Mouse (Mus musculus): ENCODE measurements at regions not wholly inside any gene's neighbourhood (a gene's known extent, or its start where the extent isn't known, plus 50 kb on each side); places are given as distances from the start of the nearest gene placed in this dataset.

DNA sequence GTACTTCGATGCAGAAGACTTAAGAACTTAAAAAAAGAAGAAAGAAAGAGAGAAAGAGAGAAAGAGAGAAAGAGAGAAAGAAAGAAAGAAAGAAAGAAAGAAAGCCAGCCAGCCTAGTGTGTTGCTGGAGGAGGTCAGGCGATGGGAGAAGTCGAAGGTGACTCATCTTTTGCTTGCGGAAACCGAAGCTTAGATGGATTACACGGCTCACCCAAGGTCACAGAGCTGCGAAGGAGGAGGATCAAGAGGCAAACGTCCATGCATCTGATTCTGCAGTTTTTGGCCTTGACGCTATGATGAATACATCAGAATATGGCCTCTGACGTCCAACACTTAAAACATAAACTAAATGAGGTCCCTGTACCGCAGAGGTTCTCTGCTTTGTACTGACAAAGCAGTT lies 192.4 kb upstream of the Tmem45b start:
- no peak for ATAC-seq (ENCODE audit: low FRiP score)

DNA sequence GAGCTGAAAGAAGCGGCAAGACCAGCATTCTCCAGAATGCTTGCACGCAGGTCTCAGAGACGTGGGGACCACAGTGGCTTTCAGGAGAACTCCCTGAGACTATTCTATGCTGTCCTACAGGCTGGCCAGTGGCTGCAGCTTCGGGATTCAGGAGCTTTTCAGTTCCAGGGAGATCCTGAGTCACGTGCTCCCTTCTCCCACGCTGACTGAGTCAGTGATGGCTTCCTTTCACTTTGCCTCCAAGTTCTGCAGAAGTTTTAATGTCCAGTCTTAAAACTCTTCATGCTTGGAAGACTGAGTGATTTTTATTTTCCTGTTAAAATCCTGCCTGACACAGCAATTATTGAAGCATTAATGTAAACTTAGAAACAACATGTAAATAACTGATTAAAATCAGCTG lies 190.5 kb upstream of the Tmem45b start:
- Histone ChIP-seq H3K4me3 (replicated peaks; ENCODE audit: low read length) (no peak overlapping the region), H3K9ac (no peak overlapping the region), H3K36me3 (replicated peaks; ENCODE audit: control insufficient read depth, insufficient read depth) (no peaks in the 10 kb centered on the region), H3K9me3 (ENCODE audit: control insufficient read depth, low read length) (no peaks in the 10 kb centered on the region), H3K4me1 (replicated peaks; ENCODE audit: control insufficient read depth, insufficient read depth, low read length) (no peaks in the 10 kb centered on the region), H3K27ac (no peak overlapping the region), H3K4me2 (replicated peaks) (no peak overlapping the region), H3K27me3 (ENCODE audit: control insufficient read depth, insufficient read depth, low read length) (no peaks in the 10 kb centered on the region)
- no peak for ATAC-seq (ENCODE audit: low FRiP score)
- no peak for DNase-seq (ENCODE audit: low spot score)
- 88% methylated on average over 6 of the region's 6 CpGs for WGBS

More for the DNA sequence above, 192.4 kb upstream of the Tmem45b start:
- no peaks in the 10 kb centered on the region for H3K27me3 ChIP-seq (ENCODE audit: control insufficient read depth, insufficient read depth, low read length)
- no peak overlapping the region for H3K27ac ChIP-seq
- H3K36me3 ChIP-seq (replicated peaks; ENCODE audit: control insufficient read depth, insufficient read depth), result no peaks in the 10 kb centered on the region
- 87% methylated on average over 11 of the region's 11 CpGs for WGBS
- no peak overlapping the region for H3K4me3 ChIP-seq (replicated peaks; ENCODE audit: low read length)
- DNase-seq (ENCODE audit: low spot score), result no peak
- no peaks in the 10 kb centered on the region for H3K4me1 ChIP-seq (replicated peaks; ENCODE audit: control insufficient read depth, insufficient read depth, low read length)
- H3K4me2 ChIP-seq (replicated peaks), result no peak overlapping the region
- H3K9me3 ChIP-seq (ENCODE audit: control insufficient read depth, low read length), result no peaks in the 10 kb centered on the region
- H3K9ac ChIP-seq, result no peak overlapping the region

- Histone ChIP-seq H3K4me2 (replicated peaks) (no peak overlapping the region), H3K36me3 (replicated peaks; ENCODE audit: control insufficient read depth, insufficient read depth) (no peaks in the 10 kb centered on the region), H3K4me1 (replicated peaks; ENCODE audit: control insufficient read depth, insufficient read depth, low read length) (no peaks in the 10 kb centered on the region), H3K27ac (no peak overlapping the region), H3K4me3 (replicated peaks; ENCODE audit: low read length) (no peak overlapping the region), H3K27me3 (ENCODE audit: control insufficient read depth, insufficient read depth, low read length) (no peaks in the 10 kb centered on the region), H3K9ac (no peak overlapping the region), H3K9me3 (ENCODE audit: control insufficient read depth, low read length) (no peaks in the 10 kb centered on the region)
- ATAC-seq (ENCODE audit: low FRiP score), result no peak
- no peak for DNase-seq (ENCODE audit: low spot score)
- 91% methylated on average over 7 of the region's 7 CpGs for WGBS
Measured at GRCm38 (mm10) chr9:31654213-31654612, 190.0 kb upstream of the Tmem45b start.

DNA sequence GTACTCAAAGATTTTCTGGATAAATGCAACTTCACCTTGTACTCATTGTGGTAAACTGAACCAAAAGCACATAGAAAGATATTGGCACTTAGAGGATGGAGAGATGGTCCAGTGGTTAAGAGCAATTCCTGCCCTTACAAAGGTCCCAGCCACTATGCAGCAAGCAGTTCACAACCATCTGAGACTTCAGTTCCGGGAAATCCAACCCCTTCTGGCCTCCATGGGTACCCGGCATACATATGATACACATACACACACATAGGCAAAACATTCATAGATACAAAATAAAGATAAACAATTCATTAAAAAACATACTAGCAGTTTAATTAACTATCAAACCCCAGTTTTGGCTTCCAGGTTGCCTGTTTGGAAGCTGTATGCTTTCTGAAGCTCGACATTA lies 189.5 kb upstream of the Tmem45b start:
- 94% methylated on average over 3 of the region's 3 CpGs for WGBS
- Histone ChIP-seq H3K27me3 (ENCODE audit: control insufficient read depth, insufficient read depth, low read length) (no peaks in the 10 kb centered on the region), H3K4me1 (replicated peaks; ENCODE audit: control insufficient read depth, insufficient read depth, low read length) (no peaks in the 10 kb centered on the region), H3K4me3 (replicated peaks; ENCODE audit: low read length) (no peak overlapping the region), H3K36me3 (replicated peaks; ENCODE audit: control insufficient read depth, insufficient read depth) (no peaks in the 10 kb centered on the region), H3K9ac (no peak overlapping the region), H3K9me3 (ENCODE audit: control insufficient read depth, low read length) (no peaks in the 10 kb centered on the region), H3K4me2 (replicated peaks) (no peak overlapping the region), H3K27ac (no peak overlapping the region)
- ATAC-seq (ENCODE audit: low FRiP score) (no peak), DNase-seq (ENCODE audit: low spot score) (no peak)

DNA sequence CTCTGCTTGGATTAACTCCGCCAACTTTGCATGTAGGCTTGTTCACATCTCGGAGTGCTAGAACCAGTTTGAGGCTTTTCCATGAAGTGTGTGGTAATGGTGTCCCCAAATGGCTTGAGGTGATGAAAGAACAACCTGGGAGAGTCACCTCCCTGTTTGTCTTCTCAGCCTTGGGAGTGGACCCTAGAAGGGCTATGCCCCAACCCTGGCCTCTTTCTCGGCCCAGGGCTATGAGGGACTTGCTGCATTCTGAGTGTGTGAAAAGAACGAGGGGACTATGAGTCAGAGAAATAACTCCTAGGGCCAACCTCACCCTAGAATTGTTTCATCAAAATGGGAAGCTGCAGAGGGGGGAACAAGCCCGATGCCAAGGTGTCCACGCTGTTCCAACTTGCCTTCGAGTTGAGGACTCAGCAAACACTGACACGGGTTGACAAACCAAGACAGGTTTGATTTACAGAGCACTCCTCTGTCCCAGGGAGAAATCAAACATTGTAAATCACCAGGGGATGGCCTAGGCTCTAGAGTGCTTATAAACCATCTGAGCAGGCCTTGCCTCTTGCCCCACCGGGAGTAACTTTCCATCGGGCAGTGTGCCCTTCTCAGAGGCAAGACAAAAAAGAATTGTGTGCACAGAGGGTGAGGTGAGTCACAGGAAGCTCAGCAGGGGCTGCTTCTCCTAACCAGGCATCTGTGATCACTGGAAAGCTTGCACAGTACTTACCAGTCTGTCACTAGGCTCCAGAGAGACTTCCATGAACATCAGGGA lies 186.3 kb upstream of the Tmem45b start:
- no peak overlapping the region for H3K4me2 ChIP-seq (replicated peaks)
- H3K27ac ChIP-seq, result no peak overlapping the region
- DNase-seq (ENCODE audit: low spot score) (no peak), ATAC-seq (ENCODE audit: low FRiP score) (no peak)
- no peaks in the 10 kb centered on the region for H3K4me1 ChIP-seq (replicated peaks; ENCODE audit: control insufficient read depth, insufficient read depth, low read length)
- no peak overlapping the region for H3K4me3 ChIP-seq (replicated peaks; ENCODE audit: low read length)
- no peaks in the 10 kb centered on the region for H3K9me3 ChIP-seq (ENCODE audit: control insufficient read depth, low read length)
- H3K9ac ChIP-seq, result no peak overlapping the region
- no peaks in the 10 kb centered on the region for H3K27me3 ChIP-seq (ENCODE audit: control insufficient read depth, insufficient read depth, low read length)
- no peaks in the 10 kb centered on the region for H3K36me3 ChIP-seq (replicated peaks; ENCODE audit: control insufficient read depth, insufficient read depth)
- WGBS, result 89% methylated on average over 10 of the region's 10 CpGs

DNA sequence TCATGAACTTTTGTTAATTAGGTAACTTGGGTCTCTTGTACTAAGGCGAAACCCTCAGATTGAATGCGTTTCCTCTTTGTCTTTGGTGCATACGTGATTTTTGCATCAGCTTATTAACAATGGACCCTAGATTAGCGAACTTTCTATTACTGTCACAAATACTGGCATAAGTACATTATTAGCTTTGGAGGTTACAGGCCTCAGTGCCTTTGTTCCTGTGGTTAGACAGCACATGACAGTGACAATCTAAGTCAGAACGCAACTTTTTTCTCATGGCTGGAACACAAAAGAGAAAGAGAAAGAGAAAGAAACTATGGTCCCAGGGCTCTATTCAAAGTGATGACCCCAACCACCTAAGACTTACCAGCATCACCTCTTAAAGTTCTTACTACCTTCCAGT lies 184.8 kb upstream of the Tmem45b start:
- Histone ChIP-seq H3K4me1 (replicated peaks; ENCODE audit: control insufficient read depth, insufficient read depth, low read length) (no peaks in the 10 kb centered on the region), H3K27me3 (ENCODE audit: control insufficient read depth, insufficient read depth, low read length) (no peaks in the 10 kb centered on the region), H3K9ac (no peak overlapping the region), H3K4me3 (replicated peaks; ENCODE audit: low read length) (no peak overlapping the region), H3K36me3 (replicated peaks; ENCODE audit: control insufficient read depth, insufficient read depth) (no peaks in the 10 kb centered on the region), H3K27ac (no peak overlapping the region), H3K9me3 (ENCODE audit: control insufficient read depth, low read length) (no peaks in the 10 kb centered on the region), H3K4me2 (replicated peaks) (no peak overlapping the region)
- DNase-seq (ENCODE audit: low spot score) (no peak), ATAC-seq (ENCODE audit: low FRiP score) (no peak)
- 90% methylated on average over 5 of the region's 5 CpGs for WGBS

DNA sequence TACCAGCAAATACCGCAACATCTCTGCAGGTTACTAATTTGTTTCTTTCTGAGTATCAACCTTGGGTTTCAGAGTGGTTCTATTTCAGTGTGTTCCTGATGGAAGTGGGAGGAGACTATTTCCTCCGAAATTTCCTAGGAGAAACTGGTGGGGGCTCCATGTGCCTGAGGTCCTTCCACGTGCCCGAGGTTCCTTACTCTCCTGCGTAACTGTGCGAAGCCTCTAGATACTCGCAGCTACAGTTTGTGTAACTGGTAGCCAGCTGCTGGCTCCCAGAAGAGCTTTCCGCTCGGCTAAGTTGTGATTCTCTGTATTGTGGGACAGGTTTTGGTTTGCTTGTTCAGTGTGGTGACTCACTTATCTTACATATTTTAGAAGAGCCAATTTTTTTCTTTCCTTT lies 184.3 kb upstream of the Tmem45b start:
- H3K4me3 ChIP-seq (replicated peaks; ENCODE audit: low read length), result no peak overlapping the region
- H3K27ac ChIP-seq, result no peak overlapping the region
- H3K36me3 ChIP-seq (replicated peaks; ENCODE audit: control insufficient read depth, insufficient read depth), result no peaks in the 10 kb centered on the region
- H3K27me3 ChIP-seq (ENCODE audit: control insufficient read depth, insufficient read depth, low read length), result no peaks in the 10 kb centered on the region
- WGBS, result 85% methylated on average over 9 of the region's 9 CpGs
- no peaks in the 10 kb centered on the region for H3K9me3 ChIP-seq (ENCODE audit: control insufficient read depth, low read length)
- H3K4me1 ChIP-seq (replicated peaks; ENCODE audit: control insufficient read depth, insufficient read depth, low read length), result no peaks in the 10 kb centered on the region
- no peak for ATAC-seq (ENCODE audit: low FRiP score)
- DNase-seq (ENCODE audit: low spot score), result no peak
- H3K4me2 ChIP-seq (replicated peaks), result no peak overlapping the region
- H3K9ac ChIP-seq, result no peak overlapping the region

GRCm38 (mm10) chr9:31645114-31645513 lies 180.9 kb upstream of the Tmem45b start:
- ATAC-seq (ENCODE audit: low FRiP score) (no peak), DNase-seq (ENCODE audit: low spot score) (no peak)
- H3K27ac ChIP-seq, result no peak overlapping the region
- no peak overlapping the region for H3K4me3 ChIP-seq (replicated peaks; ENCODE audit: low read length)
- 70% methylated on average over 7 of the region's 7 CpGs for WGBS
- H3K4me2 ChIP-seq (replicated peaks), result no peak overlapping the region
- no peak overlapping the region for H3K9ac ChIP-seq
- H3K27me3 ChIP-seq (ENCODE audit: control insufficient read depth, insufficient read depth, low read length), result no peaks in the 10 kb centered on the region
- no peaks in the 10 kb centered on the region for H3K9me3 ChIP-seq (ENCODE audit: control insufficient read depth, low read length)
- H3K4me1 ChIP-seq (replicated peaks; ENCODE audit: control insufficient read depth, insufficient read depth, low read length), result no peaks in the 10 kb centered on the region
- H3K36me3 ChIP-seq (replicated peaks; ENCODE audit: control insufficient read depth, insufficient read depth), result no peaks in the 10 kb centered on the region

DNA sequence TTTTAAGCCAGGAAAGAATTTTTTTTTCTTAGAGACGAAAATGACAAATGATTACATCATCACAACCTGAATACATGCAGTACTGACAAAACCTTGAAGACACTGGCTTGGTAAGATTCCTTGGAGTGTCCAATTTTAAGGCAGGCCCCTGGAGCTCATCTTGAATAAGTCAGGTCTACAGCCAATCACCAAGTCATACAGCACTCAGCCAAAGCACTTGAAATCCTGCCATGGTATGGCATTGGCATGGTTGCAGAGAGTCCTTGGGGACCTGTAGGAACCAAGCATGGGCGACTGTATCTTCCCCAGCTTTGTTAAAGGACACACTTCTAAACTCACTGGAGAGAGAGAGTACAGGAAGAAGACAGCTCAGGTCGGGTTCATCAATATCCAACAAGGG lies 179.8 kb upstream of the Tmem45b start:
- Histone ChIP-seq H3K4me2 (replicated peaks) (no peak overlapping the region), H3K27ac (no peak overlapping the region), H3K9ac (no peak overlapping the region), H3K36me3 (replicated peaks; ENCODE audit: control insufficient read depth, insufficient read depth) (no peaks in the 10 kb centered on the region), H3K4me3 (replicated peaks; ENCODE audit: low read length) (no peak overlapping the region), H3K9me3 (ENCODE audit: control insufficient read depth, low read length) (no peaks in the 10 kb centered on the region), H3K4me1 (replicated peaks; ENCODE audit: control insufficient read depth, insufficient read depth, low read length) (no peaks in the 10 kb centered on the region), H3K27me3 (ENCODE audit: control insufficient read depth, insufficient read depth, low read length) (no peaks in the 10 kb centered on the region)
- 87% methylated on average over 3 of the region's 3 CpGs for WGBS
- no peak for DNase-seq (ENCODE audit: low spot score)
- ATAC-seq (ENCODE audit: low FRiP score), result no peak

- no peaks in the 10 kb centered on the region for H3K4me1 ChIP-seq (replicated peaks; ENCODE audit: control insufficient read depth, insufficient read depth, low read length)
- no peak overlapping the region for H3K27ac ChIP-seq
- 83% methylated on average over 4 of the region's 4 CpGs for WGBS
- H3K9ac ChIP-seq, result no peak overlapping the region
- H3K4me2 ChIP-seq (replicated peaks), result no peak overlapping the region
- no peak overlapping the region for H3K4me3 ChIP-seq (replicated peaks; ENCODE audit: low read length)
- H3K36me3 ChIP-seq (replicated peaks; ENCODE audit: control insufficient read depth, insufficient read depth), result no peaks in the 10 kb centered on the region
- DNase-seq (ENCODE audit: low spot score) (no peak), ATAC-seq (ENCODE audit: low FRiP score) (no peak)
- H3K27me3 ChIP-seq (ENCODE audit: control insufficient read depth, insufficient read depth, low read length), result no peaks in the 10 kb centered on the region
- H3K9me3 ChIP-seq (ENCODE audit: control insufficient read depth, low read length), result peaks cover 3% of the 10 kb centered on the region; the same call in 1 of the 2 replicates
Measured at GRCm38 (mm10) chr9:31642169-31642568, 177.9 kb upstream of the Tmem45b start.
